Mouse (Mus musculus): ENCODE measurements around the gene Sgms2. TPM values are rescaled to one million over a fixed set of nuclear protein-coding genes. Genes with fewer than 3 reads are reported as not detected.

Sgms2 gene
- polyA plus RNA-seq, 1 experiment from 2014 or later, result 13.2 TPM

DNA sequence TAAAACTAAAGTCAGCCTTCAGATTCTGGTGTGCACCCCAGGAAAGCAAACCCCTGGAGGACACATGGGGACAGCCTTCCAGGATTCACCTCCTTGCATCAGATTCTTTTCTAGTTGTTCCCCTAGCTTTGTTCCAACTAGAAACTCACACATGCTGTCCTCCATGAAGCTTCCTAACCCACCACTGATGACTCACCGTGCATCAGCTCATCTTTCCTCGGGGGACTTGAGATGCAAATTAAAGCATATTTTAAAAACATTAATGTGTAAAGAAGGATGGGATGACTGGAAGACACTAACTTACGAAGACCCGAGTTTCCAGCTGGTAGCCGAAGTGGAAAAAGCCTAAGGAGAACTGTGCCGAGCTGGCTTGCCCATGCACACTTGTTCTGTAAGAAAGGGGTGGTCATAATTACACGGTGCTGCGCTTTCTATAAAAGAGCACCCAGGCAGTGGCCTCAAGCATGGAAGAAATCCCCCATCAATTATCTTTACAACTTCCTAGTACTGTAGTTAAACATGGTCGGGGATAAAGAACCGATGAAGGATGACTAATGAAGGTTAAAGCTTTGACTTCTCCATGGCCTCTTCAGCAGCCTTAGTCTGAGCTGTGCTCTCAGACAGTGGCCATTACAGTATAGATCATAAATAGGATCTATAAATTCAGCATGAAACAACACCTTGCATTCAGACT lies 10.6 kb upstream of the Sgms2 start:
- Histone ChIP-seq H3K27me3 (no peaks in the 10 kb centered on the region), H3K9ac (no peak overlapping the region), H3K9me3 (no peaks in the 10 kb centered on the region), H3K36me3 (no peaks in the 10 kb centered on the region), H3K4me3 (no peak overlapping the region), H3K4me1 (0 out of 2 replicates have a peak, but pooled peaks cover 7% of the 10 kb centered on the region), H3K4me2 (replicated peaks) (no peak overlapping the region), H3K27ac (no peak overlapping the region)
- ATAC-seq (ENCODE audit: low FRiP score, low read depth), result no peak
- WGBS, result 61% methylated on average over 10 of the region's 10 CpGs

DNA sequence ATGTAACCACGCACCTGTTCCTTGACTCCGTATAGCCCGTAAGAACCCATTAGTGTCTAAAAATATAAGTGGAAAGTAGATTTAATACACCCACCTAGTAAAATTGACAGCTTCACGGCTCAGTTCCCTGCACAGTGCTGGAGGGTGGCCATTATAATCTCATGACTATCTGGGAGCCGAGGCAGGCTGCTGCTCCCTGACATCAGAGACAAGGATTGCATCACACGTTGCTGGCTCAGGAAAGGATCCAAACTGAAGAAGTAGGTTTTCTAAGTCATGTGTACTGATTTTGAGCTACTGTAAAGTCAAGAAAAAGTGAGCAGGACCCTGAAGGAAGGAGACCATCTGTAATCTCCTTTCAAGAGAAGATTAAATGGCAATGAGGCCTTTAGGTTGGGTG lies 8.4 kb upstream of the Sgms2 start:
- no peak overlapping the region for H3K27ac ChIP-seq
- H3K4me3 ChIP-seq, result no peak overlapping the region
- WGBS, result 69% methylated on average over 6 of the region's 6 CpGs

DNA sequence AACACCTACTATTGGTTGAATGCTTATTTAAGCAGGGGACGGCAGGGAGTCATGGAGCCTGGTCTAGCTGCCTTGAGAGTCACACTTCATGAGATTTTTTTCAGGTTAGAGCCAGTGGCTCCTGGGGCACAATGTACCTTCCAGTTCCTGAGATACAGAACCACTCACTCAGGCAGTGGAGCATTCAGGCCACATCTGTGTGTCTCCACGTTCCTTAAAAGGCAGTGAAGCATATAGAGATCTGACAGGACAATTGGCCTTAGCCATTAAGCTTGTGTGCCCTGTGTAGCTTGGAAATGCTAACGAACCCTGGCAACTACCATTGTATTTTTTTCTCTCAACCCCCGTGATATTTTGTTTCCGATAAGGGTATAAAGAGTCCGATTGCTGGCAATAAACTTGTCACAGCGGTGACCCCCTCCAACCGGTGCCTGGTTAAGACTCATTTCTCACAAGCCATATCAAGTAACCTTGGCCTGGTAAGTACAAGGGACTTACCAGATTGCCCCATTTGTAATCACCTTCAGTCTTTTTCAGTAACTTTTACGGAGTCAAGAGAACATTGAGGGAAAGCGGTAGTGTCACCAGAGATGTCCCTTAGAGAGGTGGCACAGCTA lies 5.4 kb upstream of the Sgms2 start:
- no peak overlapping the region for H3K4me3 ChIP-seq
- no peaks in the 10 kb centered on the region for H3K9me3 ChIP-seq
- no peak for ATAC-seq (ENCODE audit: low FRiP score, low read depth)
- H3K9ac ChIP-seq, result no peak overlapping the region
- WGBS, result 52% methylated on average over 10 of the region's 10 CpGs
- H3K27me3 ChIP-seq, result peaks cover 10% of the 10 kb centered on the region; the same call in 1 of the 2 replicates
- H3K27ac ChIP-seq, result no peak overlapping the region
- H3K36me3 ChIP-seq, result no peaks in the 10 kb centered on the region
- 0 out of 2 replicates have a peak, but pooled peaks cover 2% of the 10 kb centered on the region for H3K4me1 ChIP-seq
- H3K4me2 ChIP-seq (replicated peaks), result no peak overlapping the region

More for the DNA sequence above, 8.4 kb upstream of the Sgms2 start:
- no peak for ATAC-seq (ENCODE audit: low FRiP score, low read depth)
- Histone ChIP-seq H3K4me1 (0 out of 2 replicates have a peak, but pooled peaks cover 7% of the 10 kb centered on the region), H3K36me3 (no peaks in the 10 kb centered on the region), H3K27me3 (no peaks in the 10 kb centered on the region), H3K9ac (no peak overlapping the region), H3K9me3 (no peaks in the 10 kb centered on the region), H3K4me2 (replicated peaks) (no peak overlapping the region)

GRCm38 (mm10) chr3:131495076-131495475 lies 3.9 kb upstream of the Sgms2 start:
- Histone ChIP-seq H3K4me3 (no peak overlapping the region), H3K9me3 (no peaks in the 10 kb centered on the region), H3K27me3 (peaks cover 19% of the 10 kb centered on the region; the same call in 1 of the 2 replicates), H3K36me3 (no peaks in the 10 kb centered on the region), H3K27ac (no peak overlapping the region), H3K4me1 (peaks cover 7% of the 10 kb centered on the region), H3K9ac (no peak overlapping the region), H3K4me2 (replicated peaks) (no peak overlapping the region)
- no peak for ATAC-seq (ENCODE audit: low FRiP score, low read depth)
- WGBS, result 62% methylated on average over 1 of the region's 1 CpGs

GRCm38 (mm10) chr3:131493194-131493593 lies 2.0 kb upstream of the Sgms2 start:
- Histone ChIP-seq H3K9me3 (no peaks in the 10 kb centered on the region), H3K27me3 (peaks cover 29% of the 10 kb centered on the region), H3K4me2 (replicated peaks) (no peak overlapping the region), H3K9ac (no peak overlapping the region), H3K4me3 (no peak overlapping the region), H3K27ac (no peak overlapping the region), H3K4me1 (peaks cover 14% of the 10 kb centered on the region), H3K36me3 (no peaks in the 10 kb centered on the region)
- WGBS, result 60% methylated on average over 6 of the region's 6 CpGs
- no peak for ATAC-seq (ENCODE audit: low FRiP score, low read depth)

GRCm38 (mm10) chr3:131491980-131492379 lies 769 bp upstream of the Sgms2 start:
- Histone ChIP-seq H3K27me3 (peaks cover 34% of the 10 kb centered on the region), H3K4me2 (replicated peaks) (no peak overlapping the region), H3K36me3 (no peaks in the 10 kb centered on the region), H3K27ac (no peak overlapping the region), H3K9ac (no peak overlapping the region), H3K9me3 (no peaks in the 10 kb centered on the region), H3K4me3 (no peak overlapping the region), H3K4me1 (peaks cover 14% of the 10 kb centered on the region)
- WGBS, result 92% methylated on average over 7 of the region's 7 CpGs
- no peak for ATAC-seq (ENCODE audit: low FRiP score, low read depth)

DNA sequence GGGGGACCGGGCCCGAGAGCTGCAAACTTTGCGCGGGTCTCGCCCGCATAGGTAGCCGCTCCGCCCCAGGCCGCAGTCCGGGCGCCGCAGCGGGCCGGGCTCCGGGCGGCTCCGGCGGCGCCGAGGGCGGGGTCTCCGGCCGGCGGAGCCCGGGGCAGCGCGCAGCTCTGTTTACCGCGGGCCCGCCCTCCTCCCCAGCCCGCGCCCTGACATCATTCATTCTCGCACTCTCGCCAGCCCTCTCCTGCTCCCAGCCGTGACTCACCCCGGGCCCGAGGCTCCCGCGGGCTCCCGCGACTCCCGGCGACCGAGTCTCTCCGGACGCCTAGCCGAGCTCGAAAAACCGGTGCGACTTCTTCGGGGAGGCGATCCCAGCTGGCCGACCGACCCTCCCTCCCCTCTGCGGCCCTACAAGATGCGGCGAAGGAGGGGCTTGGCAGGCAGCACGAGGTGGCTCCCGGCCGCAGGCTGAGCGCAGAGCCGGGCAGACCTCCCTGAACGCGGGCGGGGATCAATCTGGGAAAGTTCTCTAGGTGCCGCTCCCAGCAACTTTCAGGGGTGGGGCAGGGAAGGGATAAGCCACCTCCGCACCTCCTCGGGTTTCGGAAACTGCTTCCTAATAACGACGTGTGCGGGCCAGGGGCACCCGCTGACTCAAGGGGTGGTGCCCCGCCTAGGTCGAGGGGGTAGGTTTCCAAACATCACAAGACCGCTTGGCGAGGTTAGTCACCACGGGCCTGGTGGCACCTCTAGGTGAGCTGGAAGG lies 885 bp downstream of the Sgms2 start:
- Histone ChIP-seq H3K9me3 (no peaks in the 10 kb centered on the region), H3K4me3 (peak overlapping the region; percentile 80), H3K4me2 (replicated peaks) (peak overlapping the region; percentile 92), H3K27me3 (peaks cover 34% of the 10 kb centered on the region), H3K9ac (peak overlapping the region; percentile 80), H3K4me1 (peaks cover 14% of the 10 kb centered on the region), H3K27ac (peak overlapping the region; percentile 48), H3K36me3 (no peaks in the 10 kb centered on the region)
- under 1% methylated on average over 76 of the region's 78 CpGs for WGBS
- ATAC-seq (ENCODE audit: low FRiP score, low read depth), result peak; percentile 90

DNA sequence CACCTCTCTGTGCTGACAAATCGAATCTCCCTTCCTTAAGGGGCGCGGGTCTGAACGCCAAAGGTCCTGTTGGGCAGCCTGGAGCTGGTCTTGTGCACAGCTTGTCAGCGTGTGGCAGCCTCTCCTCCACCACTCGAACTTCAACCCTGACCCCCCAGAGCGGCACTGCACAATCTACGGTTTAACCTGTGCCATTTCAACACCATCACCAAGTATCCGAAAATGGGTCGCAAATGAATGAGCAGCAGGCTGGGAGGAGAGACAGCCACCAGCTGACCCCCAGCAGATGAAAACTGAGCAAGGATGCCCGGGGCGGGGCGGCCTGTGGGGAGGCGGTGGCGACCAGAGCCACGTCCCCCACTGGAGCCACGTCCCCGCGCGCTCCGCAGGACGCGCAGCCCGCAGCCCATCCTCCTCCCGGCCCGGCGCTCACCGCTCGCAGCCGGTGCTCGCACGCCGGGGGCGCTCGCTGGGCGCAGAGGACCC lies 1.5 kb downstream of the Sgms2 start:
- under 1% methylated on average over 35 of the region's 36 CpGs for WGBS
- peak overlapping the region; percentile 48 for H3K27ac ChIP-seq
- no peaks in the 10 kb centered on the region for H3K36me3 ChIP-seq
- H3K9ac ChIP-seq, result peak overlapping the region; percentile 80
- peaks cover 14% of the 10 kb centered on the region for H3K4me1 ChIP-seq
- H3K27me3 ChIP-seq, result peaks cover 34% of the 10 kb centered on the region
- H3K9me3 ChIP-seq, result no peaks in the 10 kb centered on the region
- H3K4me3 ChIP-seq, result peak overlapping the region; percentile 80
- ATAC-seq (ENCODE audit: low FRiP score, low read depth), result peak; percentile 62
- H3K4me2 ChIP-seq (replicated peaks), result peak overlapping the region; percentile 92

GRCm38 (mm10) chr3:131488969-131489368 lies 2.2 kb downstream of the Sgms2 start:
- no peak for ATAC-seq (ENCODE audit: low FRiP score, low read depth)
- 24% methylated on average over 5 of the region's 5 CpGs for WGBS
- Histone ChIP-seq H3K27me3 (peaks cover 34% of the 10 kb centered on the region), H3K9me3 (no peaks in the 10 kb centered on the region), H3K4me2 (replicated peaks) (peak overlapping the region; percentile 92), H3K4me3 (peak overlapping the region; percentile 80), H3K4me1 (peaks cover 14% of the 10 kb centered on the region), H3K27ac (no peak overlapping the region), H3K9ac (no peak overlapping the region), H3K36me3 (no peaks in the 10 kb centered on the region)

DNA sequence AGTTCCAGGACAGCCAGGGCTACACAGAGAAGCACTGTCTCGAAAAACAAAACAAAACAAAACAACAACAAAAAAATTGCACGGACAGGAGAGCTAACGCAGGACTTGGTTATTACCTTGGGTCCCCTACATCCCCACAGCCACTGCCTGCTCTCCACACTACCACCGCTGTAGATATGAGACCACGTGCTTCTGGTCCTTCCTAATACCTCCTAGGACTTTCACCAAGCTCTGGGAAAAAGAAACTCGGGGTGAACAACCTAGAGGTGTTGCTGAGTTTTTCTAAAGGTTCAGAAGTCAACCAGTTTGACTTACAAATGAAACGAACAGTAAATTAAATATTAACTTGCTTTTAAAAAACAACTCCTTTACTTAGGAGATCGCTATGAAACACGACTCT lies 2.8 kb downstream of the Sgms2 start:
- Histone ChIP-seq H3K4me2 (replicated peaks) (no peak overlapping the region), H3K9ac (no peak overlapping the region), H3K9me3 (no peaks in the 10 kb centered on the region), H3K27me3 (peaks cover 34% of the 10 kb centered on the region), H3K36me3 (no peaks in the 10 kb centered on the region), H3K4me1 (peaks cover 14% of the 10 kb centered on the region), H3K27ac (no peak overlapping the region), H3K4me3 (no peak overlapping the region)
- no peak for ATAC-seq (ENCODE audit: low FRiP score, low read depth)
- 65% methylated on average over 9 of the region's 9 CpGs for WGBS

- no peaks in the 10 kb centered on the region for H3K36me3 ChIP-seq
- 46% methylated on average over 5 of the region's 5 CpGs for WGBS
Observed at GRCm38 (mm10) chr3:131485388-131485787, 5.8 kb downstream of the Sgms2 start.

DNA sequence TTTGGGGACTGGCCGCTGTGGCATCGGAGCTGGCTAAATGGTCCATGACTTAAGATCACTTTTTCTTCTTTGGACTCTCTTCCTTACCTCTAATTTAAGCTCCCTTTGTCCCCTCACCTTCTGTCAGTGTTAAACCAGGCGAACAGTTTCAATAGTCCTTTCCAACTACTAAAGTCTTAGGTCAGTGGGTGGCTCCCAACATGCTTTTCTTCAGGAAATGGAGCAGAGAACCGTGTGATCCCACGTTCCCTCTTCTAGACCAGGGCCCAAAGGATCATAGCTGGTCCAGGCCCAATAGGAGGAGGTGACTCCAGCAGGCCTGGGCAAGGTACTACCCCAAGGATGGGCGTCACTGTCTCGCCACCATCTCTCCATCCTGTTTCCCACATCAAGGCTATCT lies 7.6 kb downstream of the Sgms2 start:
- H3K27ac ChIP-seq, result no peak overlapping the region
- peaks cover 8% of the 10 kb centered on the region; the same call in 1 of the 2 replicates for H3K27me3 ChIP-seq
- H3K4me2 ChIP-seq (replicated peaks), result no peak overlapping the region
- H3K9ac ChIP-seq, result no peak overlapping the region
- no peaks in the 10 kb centered on the region for H3K9me3 ChIP-seq
- no peak overlapping the region for H3K4me3 ChIP-seq
- 90% methylated on average over 7 of the region's 7 CpGs for WGBS
- no peaks in the 10 kb centered on the region for H3K36me3 ChIP-seq
- no peaks in the 10 kb centered on the region for H3K4me1 ChIP-seq
- no peak for ATAC-seq (ENCODE audit: low FRiP score, low read depth)

More at GRCm38 (mm10) chr3:131485388-131485787, 5.8 kb downstream of the Sgms2 start:
- no peak for ATAC-seq (ENCODE audit: low FRiP score, low read depth)
- Histone ChIP-seq H3K4me2 (replicated peaks) (no peak overlapping the region), H3K9me3 (no peaks in the 10 kb centered on the region), H3K4me1 (0 out of 2 replicates have a peak, but pooled peaks cover 7% of the 10 kb centered on the region), H3K4me3 (no peak overlapping the region), H3K9ac (no peak overlapping the region), H3K27ac (no peak overlapping the region), H3K27me3 (peaks cover 15% of the 10 kb centered on the region)
